Mouse (Mus musculus) kidney, adult 2 months (tissue): ENCODE measurements around the gene Tspan12.

Experiments
- CTCF ChIP-seq: fragments of 200-500 bp; conservative IDR thresholded peaks from 2 replicates; pipeline ENCODE4 v1.5.1; 2011; ENCODE audit warnings: low read depth, mild to moderate bottlenecking, control low read depth, low read length, moderate library complexity, mixed read lengths; ENCODE audit not compliant: insufficient read depth, insufficient read length
- POLR2A ChIP-seq: fragments of 200-500 bp; IDR thresholded peaks from one replicate; pipeline ENCODE4 v1.6.1; 2011; ENCODE audit warnings: low read depth, low read length, control low read depth

GRCm38 (mm10) chr6:21747536-21747935, 104.8 kb downstream of the Tspan12 start:
- TF ChIP-seq POLR2A: no peak
- TF ChIP-seq CTCF: no peak
